Mouse (Mus musculus) left cerebral cortex, postnatal 10 days (tissue): Measurements from ENCODE around the gene Rap1gds1. TPM values are rescaled to one million over a fixed set of nuclear protein-coding genes. Genes with fewer than 3 reads are reported as not detected.

Experiments
- DNase-seq, 2 experiments: peaks; one replicate each; pipeline ENCODE4 v3.0.0; 2021 to 2022; ENCODE audit warnings: low spot score in 2 of 2, mixed read lengths in 1 of 2; ENCODE audit errors: extremely low spot score in 1 of 2
- intact Hi-C: fragments of 180-260 bp; cut with DNase I; formaldehyde crosslinking; loops from one replicate; pipeline ENCODE4 v1.15.1; 2025
- total RNA-seq, 2 experiments: library from RNA; stranded (reverse); gene quantifications; 2 replicates each; pipeline ENCODE4 v1.2.3; 2021

Gene Rap1gds1
- total RNA-seq, 2 experiments from 2014 or later: 270 to 280 TPM

DNA sequence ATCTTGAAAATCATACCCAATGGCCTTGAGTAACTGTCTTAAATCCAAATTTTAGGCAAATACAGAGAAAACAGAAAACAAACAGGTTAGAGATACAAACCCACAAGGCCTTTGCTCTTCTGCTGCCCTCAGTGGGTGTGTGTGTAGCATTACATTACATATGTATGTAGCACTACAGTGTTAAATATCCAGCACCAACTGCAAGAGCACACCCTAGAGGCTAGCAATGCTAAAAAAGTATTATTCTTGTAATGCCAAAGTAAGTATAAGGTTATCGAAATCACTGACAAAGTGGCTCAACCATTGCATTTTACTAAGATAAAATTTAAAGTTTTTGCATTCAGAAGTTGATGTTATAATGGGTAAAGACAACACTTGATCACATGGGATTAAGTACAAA lies 97.6 kb downstream of the Rap1gds1 start:
- intact Hi-C loops: no loop called here
- no peak for DNase-seq

- intact Hi-C loops: no loop called here
These were observed 107.4 kb downstream of the Rap1gds1 start for GRCm38 (mm10) chr3:138967627-138968026.

GRCm38 (mm10) chr3:138958527-138958926 lies 116.5 kb downstream of the Rap1gds1 start:
- DNase-seq: no peak
- intact Hi-C loops: no loop called here

More at GRCm38 (mm10) chr3:138967627-138968026, 107.4 kb downstream of the Rap1gds1 start:
- no peak for DNase-seq

- intact Hi-C loops: no loop called here
- no peak for DNase-seq
These were observed 119.8 kb downstream of the Rap1gds1 start for GRCm38 (mm10) chr3:138955220-138955619.

- no peak for DNase-seq
- intact Hi-C loops: no loop called here
These were observed 125.9 kb downstream of the Rap1gds1 start for GRCm38 (mm10) chr3:138949081-138949480.

DNA sequence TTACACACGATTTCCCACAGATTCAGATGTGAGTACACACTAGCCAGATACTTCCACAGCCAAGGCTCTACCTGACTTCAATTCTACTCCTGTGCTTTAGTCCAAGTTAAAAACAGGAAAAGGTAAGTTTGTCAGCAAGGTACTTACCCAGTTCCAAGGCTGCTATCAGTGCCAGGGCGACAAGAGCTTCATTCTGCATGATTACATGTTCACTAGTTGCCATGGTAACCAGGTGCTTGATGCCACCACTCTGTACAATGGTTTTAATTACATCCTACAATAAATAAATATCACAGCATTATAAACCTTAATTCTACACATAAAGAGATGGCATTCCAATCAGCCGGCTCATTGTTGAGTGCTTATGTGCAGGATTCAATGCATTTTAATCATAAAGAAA lies 129.5 kb downstream of the Rap1gds1 start:
- no peak for DNase-seq
- intact Hi-C loops: no loop called here

DNA sequence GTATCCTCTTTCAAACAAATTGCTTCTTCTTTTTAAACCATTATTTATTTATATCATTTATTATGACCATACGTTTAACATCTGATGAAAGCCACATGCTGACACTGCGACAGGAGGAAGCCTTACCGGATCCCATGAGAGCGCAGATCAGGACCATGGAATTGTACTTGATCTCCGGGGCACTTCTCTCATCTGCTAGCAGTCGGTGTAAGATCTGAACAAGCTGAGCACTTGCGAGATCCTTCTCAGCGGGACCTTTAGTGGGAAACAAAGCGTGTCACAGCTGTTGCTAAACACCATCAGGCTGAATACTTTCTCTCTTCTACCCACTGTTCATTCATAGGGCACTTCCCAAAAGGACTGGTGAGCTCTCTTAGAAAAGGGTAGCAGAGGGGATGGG lies 133.4 kb downstream of the Rap1gds1 start:
- intact Hi-C loops: no loop called here
- no peak for DNase-seq

GRCm38 (mm10) chr3:138937241-138937640 lies 137.8 kb downstream of the Rap1gds1 start:
- DNase-seq: no peak
- intact Hi-C loops: no loop called here

DNA sequence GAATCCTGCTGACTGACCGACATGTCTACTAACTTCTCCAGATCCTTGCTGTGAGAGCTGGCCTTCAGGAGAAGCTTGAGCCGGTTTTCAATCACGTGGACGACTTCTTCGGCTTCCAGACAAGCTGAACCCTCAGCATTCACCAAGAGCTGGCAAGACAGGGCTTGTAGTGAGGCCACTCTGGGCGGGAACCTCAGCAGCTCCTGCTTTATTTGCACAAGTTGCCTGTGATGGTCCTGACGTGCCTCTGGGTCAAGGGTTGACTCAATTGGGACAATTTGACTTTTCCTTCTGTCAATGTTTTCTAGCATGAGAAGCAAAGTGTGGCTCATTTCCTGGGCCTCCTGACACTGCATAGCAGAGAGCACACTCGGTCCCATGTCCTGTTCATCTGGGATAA lies 138.2 kb downstream of the Rap1gds1 start:
- intact Hi-C loops: no loop called here
- DNase-seq: no peak

DNA sequence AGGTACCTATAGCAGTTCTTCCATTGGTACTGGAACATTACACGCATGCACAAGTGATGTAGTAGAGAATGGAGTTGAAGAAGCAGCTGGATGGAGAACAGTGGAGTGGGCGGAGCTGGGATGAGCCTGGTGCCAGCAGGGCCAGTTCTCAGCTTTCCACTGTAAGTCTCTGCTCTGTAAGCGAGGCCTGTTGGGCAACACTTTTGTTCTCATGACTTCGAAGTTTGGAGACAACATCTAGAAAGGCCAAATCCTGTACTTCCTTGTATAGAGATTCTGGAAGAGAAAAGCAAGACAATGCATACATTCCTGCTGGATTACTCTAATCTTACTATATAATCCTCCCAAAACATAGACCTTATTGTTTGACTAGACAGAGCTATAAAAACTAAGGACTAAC lies 147.6 kb downstream of the Rap1gds1 start:
- intact Hi-C loops: no loop called here
- no peak for DNase-seq

- intact Hi-C loops: no loop called here
- DNase-seq: no peak
These were observed 148.8 kb downstream of the Rap1gds1 start for GRCm38 (mm10) chr3:138926161-138926560.

DNA sequence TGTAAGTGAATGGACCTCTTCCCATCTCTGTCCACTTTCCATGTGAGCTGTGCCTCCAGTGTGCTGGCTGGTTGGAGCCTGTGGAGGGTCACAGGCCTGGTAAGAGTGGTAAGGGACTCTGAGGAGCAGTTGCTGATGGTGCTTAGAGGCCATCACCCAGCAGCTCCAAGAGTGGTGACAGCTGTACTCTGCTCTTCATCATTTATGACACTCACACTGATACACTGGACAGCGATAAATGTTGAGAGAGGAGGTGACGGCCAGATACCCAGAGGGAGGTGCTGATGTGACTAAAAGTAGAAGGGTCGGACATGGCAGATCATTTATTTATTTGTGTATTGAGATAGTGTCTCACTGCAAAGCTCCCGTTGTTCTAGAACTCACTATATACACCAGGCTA lies 156.8 kb downstream of the Rap1gds1 start:
- no peak for DNase-seq
- intact Hi-C loops: no loop called here

DNA sequence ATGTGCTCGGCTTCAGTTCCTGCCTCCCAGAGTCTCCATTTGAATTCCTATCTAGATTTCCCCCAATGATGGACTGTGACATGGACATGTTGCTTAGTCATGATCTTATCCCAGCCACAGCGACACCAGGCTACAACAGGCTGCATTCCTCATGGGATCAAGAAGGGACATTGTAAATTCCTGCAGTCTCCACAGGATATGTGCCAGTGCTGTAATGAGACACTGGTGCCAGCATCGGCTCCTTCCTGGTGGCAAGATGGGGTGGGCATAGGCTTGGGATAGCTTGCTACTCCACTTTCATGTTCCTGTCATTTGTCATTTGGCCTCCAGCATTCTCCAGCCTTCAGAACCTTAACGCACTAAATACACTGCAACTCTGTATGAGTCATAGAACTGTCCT lies 158.0 kb downstream of the Rap1gds1 start:
- intact Hi-C loops: no loop called here
- no peak for DNase-seq

DNA sequence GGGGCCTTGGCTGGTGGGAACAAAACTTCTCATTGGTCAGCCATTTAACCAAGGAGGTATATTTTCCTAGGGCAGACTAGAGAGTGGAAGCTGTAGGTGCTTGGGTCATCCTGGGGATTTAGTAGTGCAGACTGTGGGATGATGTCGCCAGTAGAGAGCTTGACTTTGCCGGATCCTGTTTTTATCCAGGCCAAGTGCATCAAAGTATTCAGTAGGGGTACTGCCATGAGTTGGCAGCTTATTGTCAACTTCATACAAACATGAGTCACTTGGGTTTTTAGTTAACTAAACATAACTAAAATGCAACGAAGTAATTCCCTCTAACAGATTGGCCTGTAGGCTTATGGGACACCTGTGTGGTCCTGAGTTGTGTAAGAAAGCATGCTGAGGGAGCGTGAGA lies 158.4 kb downstream of the Rap1gds1 start:
- intact Hi-C loops: no loop called here

GRCm38 (mm10) chr3:138914626-138915288 lies 160.2 kb downstream of the Rap1gds1 start:
- no peak for DNase-seq
- intact Hi-C loops: no loop called here

More for the DNA sequence above, 158.4 kb downstream of the Rap1gds1 start:
- DNase-seq: no peak

DNA sequence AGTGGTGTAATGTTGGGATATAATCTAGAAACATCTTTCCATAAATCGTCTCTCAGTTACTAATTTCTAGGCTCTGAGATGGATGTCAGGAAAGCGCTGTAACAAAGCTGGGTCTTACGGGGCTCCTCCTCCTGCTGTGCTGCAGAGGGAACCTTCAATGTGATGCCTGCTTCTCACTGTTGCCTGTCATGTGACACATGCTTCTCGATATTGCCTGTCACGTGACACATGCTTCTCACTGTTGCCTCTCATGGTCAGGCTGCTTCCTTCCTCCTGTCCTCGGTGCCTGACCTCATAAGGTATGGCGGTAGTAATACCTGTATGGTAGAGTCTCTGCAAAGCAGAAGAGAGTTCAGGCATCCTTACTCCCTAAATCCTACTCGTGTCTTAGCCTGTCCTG lies 162.5 kb downstream of the Rap1gds1 start:
- DNase-seq: no peak
- intact Hi-C loops: no loop called here

- intact Hi-C loops: loop anchor here (5.0 to 10.0 kb wide), 3 partner anchors 167 to 447 kb away; partner anchors contain the start of gene Tspan5
- no peak for DNase-seq
These were observed 165.7 kb downstream of the Rap1gds1 start for GRCm38 (mm10) chr3:138909313-138909712.

- peak; percentile 56 to 77 for DNase-seq
- intact Hi-C loops: loop anchor here (5.0 to 10.0 kb wide), 3 partner anchors 164 to 444 kb away; partner anchors contain the start of gene Tspan5
These were observed 168.7 kb downstream of the Rap1gds1 start for GRCm38 (mm10) chr3:138906112-138906880.

DNA sequence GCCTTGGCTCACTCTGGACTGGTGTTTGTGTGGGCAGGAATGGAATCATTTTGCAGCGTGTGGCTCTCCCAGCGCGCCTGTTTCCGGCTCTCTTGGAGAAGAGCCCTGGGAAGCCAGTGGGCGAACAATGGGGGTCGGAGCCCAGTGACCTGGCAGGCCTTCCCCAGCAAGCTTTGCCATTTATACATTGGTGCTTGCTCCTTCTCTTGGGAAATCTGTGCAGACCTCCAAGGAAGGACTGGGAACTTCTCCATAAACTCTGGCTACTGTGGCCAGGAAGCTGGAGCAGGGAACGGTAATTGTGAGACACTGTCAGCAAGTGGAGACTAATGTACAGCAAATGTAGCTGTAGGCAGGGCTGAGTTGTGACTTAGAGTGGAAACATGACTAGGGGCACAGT lies 169.3 kb downstream of the Rap1gds1 start:
- peak in 1 of 2 experiments; percentile 68 for DNase-seq
- intact Hi-C loops: loop anchor here (5.0 to 10.0 kb wide), 3 partner anchors 163 to 443 kb away; partner anchors contain the start of gene Tspan5

DNA sequence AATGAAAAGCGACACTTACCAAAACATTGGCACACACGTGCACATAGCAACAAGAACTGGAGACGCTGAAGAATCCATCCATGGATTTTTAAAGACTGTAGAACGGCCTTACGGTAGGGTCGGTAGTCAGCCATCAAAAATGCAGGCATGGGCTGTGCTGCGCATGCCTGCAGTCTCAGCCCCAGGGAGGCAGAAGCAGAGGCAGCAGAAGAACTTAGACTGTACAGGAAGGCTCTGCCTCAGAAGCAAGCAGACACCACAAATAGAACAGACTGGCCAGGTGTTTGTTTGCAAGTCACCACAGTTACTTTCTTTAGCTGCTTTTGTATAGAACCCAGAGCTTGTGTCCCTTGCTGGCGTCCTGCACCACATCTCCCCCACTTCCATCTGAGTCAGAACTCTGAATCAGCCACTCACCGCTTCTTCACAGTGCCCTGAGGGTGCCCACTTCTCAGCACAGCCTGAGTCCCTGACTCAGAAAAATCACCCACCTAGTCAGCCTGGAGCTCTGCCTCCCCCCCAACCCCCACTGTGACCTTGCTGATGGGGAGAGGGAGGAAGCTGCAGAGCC lies 174.3 kb downstream of the Rap1gds1 start:
- intact Hi-C loops: loop anchor here (10.0 kb wide), 1 partner anchor 256 kb away; no protein-coding TSS in a partner anchor
- no peak for DNase-seq
